Mouse (Mus musculus): ENCODE results near the gene Npas2.

DNA sequence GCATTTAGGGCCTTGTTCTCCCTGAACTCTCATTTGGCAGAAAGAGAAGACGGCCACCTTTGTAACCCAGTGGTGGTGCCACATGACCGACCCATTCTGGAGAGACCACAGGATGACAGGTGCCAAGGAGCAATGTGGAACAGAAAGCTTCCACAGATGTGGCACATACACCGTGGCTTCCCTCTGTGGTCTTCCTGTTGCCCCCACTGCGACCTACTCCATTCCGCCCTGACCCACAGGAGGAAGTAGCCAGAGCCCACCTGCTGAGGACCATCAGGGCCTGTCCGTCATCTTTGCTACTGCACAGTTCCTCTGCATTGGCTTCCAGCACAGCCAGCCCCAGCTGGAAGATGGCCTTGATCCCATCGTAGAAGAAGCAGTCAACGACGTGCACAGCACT, 187.5 kb downstream of the Npas2 start:
- TF ChIP-seq CTCF (IDR thresholded peaks at IDR 0.05; ENCODE audit: low read depth, low read length), result peak; percentile 4; the same call in 1 of the 2 replicates
- no peak for TF ChIP-seq GATA2 (IDR thresholded peaks at IDR 0.05; ENCODE audit: borderline replicate concordance, low read depth, low read length)

Measured in G1E (cell line).